Comparison of ENCODE assay signal across 7 mouse cellular contexts in genomic region chr17:21531621-21532020, GRCm38 (mm10). TPM values are rescaled to one million over a fixed set of nuclear protein-coding genes. Genes with fewer than 3 reads are reported as not detected.
DNase-seq lines count a peak whose midpoint lies in the region; ATAC-seq and TF ChIP-seq lines count a peak whose summit lies in the region.

No protein-coding gene starts in this region.

- H3K79me2 ChIP-seq in liver, adult 2 months (ENCODE audit: control insufficient read depth, insufficient read depth, low read length): no peaks in the 10 kb centered on the region

- ATAC-seq in midbrain, embryonic 16.5 days: no peak

- peak overlapping the region; percentile 92 for H3K4me3 ChIP-seq in liver, adult 2 months (ENCODE audit: insufficient read depth, low read depth, low read length)
- H3K4me3 ChIP-seq in cortical plate, adult 2 months (ENCODE audit: insufficient read depth, low read length): peak overlapping the region; percentile 45
- peak overlapping the region; percentile 89 for H3K4me3 ChIP-seq in midbrain, embryonic 16.5 days (ENCODE audit: low read depth, low read length)

- H3K9me3 ChIP-seq in midbrain, embryonic 16.5 days (replicated peaks; ENCODE audit: control insufficient read depth, low read length, poor library complexity, severe bottlenecking): no peaks in the 10 kb centered on the region

- peak overlapping the region; percentile 57 for H3K27ac ChIP-seq in liver, adult 2 months (replicated peaks; ENCODE audit: insufficient read depth, low read depth, low read length)
- peak overlapping the region; percentile 66 for H3K27ac ChIP-seq in cortical plate, adult 2 months (ENCODE audit: insufficient read depth, low read length)
- H3K27ac ChIP-seq in midbrain, embryonic 16.5 days (ENCODE audit: low read length): peak overlapping the region; percentile 95

- WGBS in liver, adult 2 months: 67% methylated on average over 5 of the region's 5 CpGs
- 74% methylated on average over 5 of the region's 5 CpGs for WGBS in midbrain, embryonic 16.5 days

- no peaks in the 10 kb centered on the region for H3K36me3 ChIP-seq in liver, adult 2 months (ENCODE audit: control insufficient read depth, insufficient read depth, low read length)
- no peaks in the 10 kb centered on the region for H3K36me3 ChIP-seq in midbrain, embryonic 16.5 days (ENCODE audit: control insufficient read depth, insufficient read depth, low read length)

- H3K4me2 ChIP-seq in midbrain, embryonic 16.5 days (ENCODE audit: low read length): peak overlapping the region; percentile 74

- peak overlapping the region; percentile 45; the same call in 1 of the 2 replicates for H3K9ac ChIP-seq in liver, adult 2 months (ENCODE audit: low read depth, low read length)
- H3K9ac ChIP-seq in midbrain, embryonic 16.5 days (ENCODE audit: low read depth, low read length): peak overlapping the region; percentile 96

- no peaks in the 10 kb centered on the region for H3K27me3 ChIP-seq in liver, adult 2 months (ENCODE audit: control insufficient read depth, insufficient read depth, low read length)
- no peaks in the 10 kb centered on the region for H3K27me3 ChIP-seq in midbrain, embryonic 16.5 days (ENCODE audit: control insufficient read depth, insufficient read depth, low read depth, low read length)

- TF ChIP-seq CTCF in liver, adult 2 months (IDR thresholded peaks at IDR 0.05; ENCODE audit: low read depth, low read length): no peak
- no peak for TF ChIP-seq CTCF in cortical plate, adult 2 months (IDR thresholded peaks at IDR 0.05; ENCODE audit: extremely low read depth, insufficient read depth, low read length)

- no peak for DNase-seq in liver, adult 2 months (ENCODE audit: extremely low read depth, low read depth, low spot score)
- no peak for DNase-seq in liver
- DNase-seq in gastrocnemius, postnatal 25 days: peak; percentile 5
- peak; percentile 27 for DNase-seq in kidney, postnatal 10 days
- DNase-seq in frontal cortex, postnatal 36 days (ENCODE audit: low spot score in 2 of 2): no peak

- no peak for TF ChIP-seq POLR2A in liver, adult 2 months (IDR thresholded peaks at IDR 0.05; ENCODE audit: extremely low read depth, insufficient read depth, low read length)
- no peak for TF ChIP-seq POLR2A in cortical plate, adult 2 months (IDR thresholded peaks at IDR 0.05; ENCODE audit: extremely low read depth, insufficient read depth, low read length)

- peaks cover 12% of the 10 kb centered on the region for H3K4me1 ChIP-seq in liver, adult 2 months (ENCODE audit: control insufficient read depth, insufficient read depth, low read length)
- peaks cover 2% of the 10 kb centered on the region; the same call in 1 of the 2 replicates for H3K4me1 ChIP-seq in cortical plate, adult 2 months (ENCODE audit: control insufficient read depth, insufficient read depth, low read length)
- H3K4me1 ChIP-seq in midbrain, embryonic 16.5 days (ENCODE audit: control insufficient read depth, insufficient read depth, low read length): peaks cover 19% of the 10 kb centered on the region

RNA-seq across cellular contexts. Expression of gene Zfp52, which starts 3.7 kb away (rescaled TPM):
- total RNA-seq in liver, adult 2 months (2014; rRNA removed): 0.94 and 1.3 TPM in 2 replicates
- not detected in 2 replicates for polyA plus RNA-seq in liver, adult 2 months (2012; rRNA removed)
- 2.4 and 3.2 TPM in 2 replicates for polyA plus RNA-seq in cortical plate, adult 2 months (2012; rRNA removed)
- total RNA-seq in gastrocnemius, postnatal 25 days (2021): 1 to 10 TPM; 3.0 to 6.3 TPM
- polyA plus RNA-seq in midbrain, embryonic 16.5 days (2015; fragmentation: Nextera tagmentation; extraction: Ambion mirVana): 2.9 and 3.2 TPM in 2 replicates

RNA-seq across cellular contexts. Expression of gene Zfp948, which starts 35.2 kb away (rescaled TPM):
- 3.0 and 3.4 TPM in 2 replicates for total RNA-seq in liver, adult 2 months (2014; rRNA removed)
- polyA plus RNA-seq in liver, adult 2 months (2012; rRNA removed): 0.37 and 0.51 TPM in 2 replicates
- 9.8 and 11.2 TPM in 2 replicates for polyA plus RNA-seq in cortical plate, adult 2 months (2012; rRNA removed)
- total RNA-seq in gastrocnemius, postnatal 25 days (2021): 1 to 10 TPM; 1.8 to 3.1 TPM
- 22.1 and 23.1 TPM in 2 replicates for polyA plus RNA-seq in midbrain, embryonic 16.5 days (2015; fragmentation: Nextera tagmentation; extraction: Ambion mirVana)

RNA-seq across cellular contexts. Expression of gene Zfp53, which starts 42.8 kb away (rescaled TPM):
- total RNA-seq in liver, adult 2 months (2014; rRNA removed): 3.8 and 4.3 TPM in 2 replicates
- polyA plus RNA-seq in liver, adult 2 months (2012; rRNA removed): 0.95 and 1.2 TPM in 2 replicates
- 2.9 TPM in 2 replicates for polyA plus RNA-seq in cortical plate, adult 2 months (2012; rRNA removed)
- total RNA-seq in gastrocnemius, postnatal 25 days (2021): 1 to 10 TPM; 1.1 to 1.4 TPM
- 10.9 and 12.0 TPM in 2 replicates for polyA plus RNA-seq in midbrain, embryonic 16.5 days (2015; fragmentation: Nextera tagmentation; extraction: Ambion mirVana)

Comparison
In these comparisons a context has a peak if more than half of its experiments do, and no peak if none do; other contexts are left out.
1. DNase-seq: peak in gastrocnemius, postnatal 25 days (single experiment) and kidney, postnatal 10 days (single experiment); none in liver, adult 2 months (single experiment), liver (single experiment) and frontal cortex, postnatal 36 days (0 of 2).
2. Peak in every context shown above with its lines, with median percentiles within 50 percentile points of each other: H3K27ac ChIP-seq and H3K4me3 ChIP-seq.